Mouse (Mus musculus): ENCODE results near the gene Brd1. TPM values are rescaled to one million over a fixed set of nuclear protein-coding genes. Genes with fewer than 3 reads are reported as not detected.

Brd1 gene
- polyA plus RNA-seq, 1 experiment: 51.2 TPM

GRCm38 (mm10) chr15:88702501-88702900, 31.5 kb downstream of the Brd1 start:
- no peak for TF ChIP-seq GATA1 (IDR thresholded peaks at IDR 0.05; ENCODE audit: low read length)

- no peak for TF ChIP-seq GATA1 (IDR thresholded peaks at IDR 0.05; ENCODE audit: low read length)
Observed at GRCm38 (mm10) chr15:88700759-88701158, 33.3 kb downstream of the Brd1 start.

GRCm38 (mm10) chr15:88699508-88699907, 34.5 kb downstream of the Brd1 start:
- no peak for TF ChIP-seq GATA1 (IDR thresholded peaks at IDR 0.05; ENCODE audit: low read length)

- TF ChIP-seq GATA1 (IDR thresholded peaks at IDR 0.05; ENCODE audit: low read length): no peak
Observed at GRCm38 (mm10) chr15:88697586-88697985, 36.4 kb downstream of the Brd1 start.

- no peak for TF ChIP-seq GATA1 (IDR thresholded peaks at IDR 0.05; ENCODE audit: low read length)
Observed at GRCm38 (mm10) chr15:88696055-88696454, 38.0 kb downstream of the Brd1 start.

GRCm38 (mm10) chr15:88694033-88694432, 40.0 kb downstream of the Brd1 start:
- no peak for TF ChIP-seq GATA1 (IDR thresholded peaks at IDR 0.05; ENCODE audit: low read length)

GRCm38 (mm10) chr15:88692720-88693119, 41.3 kb downstream of the Brd1 start:
- TF ChIP-seq GATA1 (IDR thresholded peaks at IDR 0.05; ENCODE audit: low read length): no peak

- no peak for TF ChIP-seq GATA1 (IDR thresholded peaks at IDR 0.05; ENCODE audit: low read length)
Observed at GRCm38 (mm10) chr15:88691129-88691528, 42.9 kb downstream of the Brd1 start.

- no peak for TF ChIP-seq GATA1 (IDR thresholded peaks at IDR 0.05; ENCODE audit: low read length)
Observed at GRCm38 (mm10) chr15:88688120-88688519, 45.9 kb downstream of the Brd1 start.

GRCm38 (mm10) chr15:88686725-88687124, 47.3 kb downstream of the Brd1 start:
- no peak for TF ChIP-seq GATA1 (IDR thresholded peaks at IDR 0.05; ENCODE audit: low read length)

- no peak for TF ChIP-seq GATA1 (IDR thresholded peaks at IDR 0.05; ENCODE audit: low read length)
Observed at GRCm38 (mm10) chr15:88684039-88684438, 50.0 kb downstream of the Brd1 start.

- TF ChIP-seq GATA1 (IDR thresholded peaks at IDR 0.05; ENCODE audit: low read length): no peak
Observed at GRCm38 (mm10) chr15:88680931-88681330, 53.1 kb downstream of the Brd1 start.

GRCm38 (mm10) chr15:88677568-88677967, 56.5 kb downstream of the Brd1 start:
- TF ChIP-seq GATA1 (IDR thresholded peaks at IDR 0.05; ENCODE audit: low read length): no peak

- no peak for TF ChIP-seq GATA1 (IDR thresholded peaks at IDR 0.05; ENCODE audit: low read length)
Observed at GRCm38 (mm10) chr15:88675998-88676397, 58.0 kb downstream of the Brd1 start.

- TF ChIP-seq GATA1 (IDR thresholded peaks at IDR 0.05; ENCODE audit: low read length): no peak
Observed at GRCm38 (mm10) chr15:88668693-88669092, 65.3 kb downstream of the Brd1 start.

GRCm38 (mm10) chr15:88667653-88668052, 66.4 kb downstream of the Brd1 start:
- no peak for TF ChIP-seq GATA1 (IDR thresholded peaks at IDR 0.05; ENCODE audit: low read length)

- TF ChIP-seq GATA1 (IDR thresholded peaks at IDR 0.05; ENCODE audit: low read length): no peak
Observed at GRCm38 (mm10) chr15:88665846-88666245, 68.2 kb downstream of the Brd1 start.

GRCm38 (mm10) chr15:88663041-88663440, 71.0 kb downstream of the Brd1 start:
- TF ChIP-seq GATA1 (IDR thresholded peaks at IDR 0.05; ENCODE audit: low read length): no peak
